ENCODE assay signal across 46 mouse cellular contexts in genomic region chr11:96191132-96191531, GRCm38 (mm10). TPM values are rescaled to one million over a fixed set of nuclear protein-coding genes. Genes with fewer than 3 reads are reported as not detected.
"Had no signal": no experiment of that assay in that cellular context is flagged by ENCODE, and none has a peak within 500 bp of the region (broad histone marks: within the 10 kb centered on the region; RNA-seq: fewer than 3 reads in every experiment).

No protein-coding gene starts in this region.

- H3K9ac ChIP-seq: limb, embryonic 12.5 days; limb, embryonic 13.5 days; limb, embryonic 15.5 days; liver, embryonic 12.5 days; liver, embryonic 13.5 days; liver, embryonic 14.5 days; liver, embryonic 15.5 days; liver, postnatal 0 days; lung, embryonic 14.5 days; lung, embryonic 15.5 days; midbrain, embryonic 12.5 days; midbrain, embryonic 13.5 days; midbrain, embryonic 15.5 days had no signal

- ATAC-seq: liver, embryonic 12.5 days; liver, postnatal 0 days; lung, postnatal 0 days; midbrain, embryonic 13.5 days; midbrain, embryonic 15.5 days; midbrain, embryonic 16.5 days had no signal

- H3K36me3 ChIP-seq: limb, embryonic 10.5 days; limb, embryonic 12.5 days; limb, embryonic 13.5 days; limb, embryonic 15.5 days; liver, embryonic 12.5 days; liver, embryonic 13.5 days; liver, embryonic 15.5 days; lung, embryonic 15.5 days; midbrain, embryonic 10.5 days; midbrain, embryonic 12.5 days; midbrain, embryonic 13.5 days; midbrain, embryonic 15.5 days had no signal

- H3K4me1 ChIP-seq: liver, embryonic 12.5 days; liver, embryonic 13.5 days; liver, embryonic 15.5 days had no signal

- H3K9me3 ChIP-seq: limb, embryonic 10.5 days; limb, embryonic 12.5 days; limb, embryonic 13.5 days; limb, embryonic 15.5 days; liver, embryonic 12.5 days; liver, embryonic 13.5 days; liver, embryonic 15.5 days; lung, embryonic 15.5 days; megakaryocyte, embryonic 14.5 days; midbrain, embryonic 10.5 days; midbrain, embryonic 12.5 days; midbrain, embryonic 13.5 days; midbrain, embryonic 15.5 days had no signal

- DNase-seq: left cerebral cortex, postnatal 4 days; liver; liver, embryonic 13.5 days; liver, postnatal 0 days; lung, adult 18-20 months; lung, adult 2 months; lung, embryonic 14.5 days; lung, postnatal 10 days; lung, postnatal 14 days; lung, postnatal 36 days; lung, postnatal 4 days had no signal

- H3K4me2 ChIP-seq: limb, embryonic 12.5 days; limb, embryonic 13.5 days; limb, embryonic 15.5 days; liver, embryonic 11.5 days; liver, embryonic 12.5 days; liver, embryonic 13.5 days; liver, embryonic 15.5 days; lung, embryonic 14.5 days; lung, embryonic 15.5 days; midbrain, embryonic 12.5 days; midbrain, embryonic 13.5 days; midbrain, embryonic 15.5 days had no signal

- H3K27ac ChIP-seq: left cerebral cortex, adult 2 months; limb, embryonic 10.5 days; limb, embryonic 12.5 days; limb, embryonic 13.5 days; limb, embryonic 15.5 days; liver, embryonic 12.5 days; liver, embryonic 13.5 days; liver, embryonic 14.5 days; liver, embryonic 15.5 days; lung, embryonic 15.5 days; macrophage; midbrain, embryonic 10.5 days; midbrain, embryonic 12.5 days; midbrain, embryonic 13.5 days; midbrain, embryonic 15.5 days had no signal

- H3K4me3 ChIP-seq: left cerebral cortex, adult 2 months; limb, embryonic 10.5 days; limb, embryonic 12.5 days; limb, embryonic 13.5 days; limb, embryonic 15.5 days; liver, embryonic 12.5 days; liver, embryonic 13.5 days; liver, embryonic 15.5 days; lung, embryonic 15.5 days; megakaryocyte, embryonic 14.5 days; midbrain, embryonic 10.5 days; midbrain, embryonic 12.5 days; midbrain, embryonic 13.5 days; midbrain, embryonic 15.5 days; myocyte had no signal

RNA-seq across cellular contexts. Expression of gene Hoxb13, which starts 3.0 kb away (rescaled TPM):
- total RNA-seq: left cerebral cortex, adult 18-20 months; left cerebral cortex, adult 2 months; left cerebral cortex, adult 8-10 months; left cerebral cortex, postnatal 10 days; left cerebral cortex, postnatal 14 days; left cerebral cortex, postnatal 25 days; left cerebral cortex, postnatal 36 days; left cerebral cortex, postnatal 4 days; liver, adult 2 months; megakaryocyte progenitor cell, adult 5-6 weeks; megakaryocyte, adult 5-6 weeks; megakaryocyte-erythroid progenitor cell, adult 5-6 weeks; midbrain, postnatal 0 days; monocyte, adult 5-6 weeks had no signal
- polyA plus RNA-seq: limb, embryonic 10.5 days; limb, embryonic 11.5 days; limb, embryonic 12.5 days; limb, embryonic 13.5 days; limb, embryonic 14.5 days; limb, embryonic 15.5 days; liver, embryonic 11.5 days; liver, embryonic 12.5 days; liver, embryonic 13.5 days; liver, embryonic 14.5 days; liver, embryonic 15.5 days; liver, embryonic 16.5 days; liver, postnatal 0 days; lung, adult 2 months; lung, embryonic 14.5 days; lung, embryonic 15.5 days; lung, postnatal 0 days; macrophage; midbrain, embryonic 10.5 days; midbrain, embryonic 12.5 days; midbrain, embryonic 13.5 days; midbrain, embryonic 15.5 days; midbrain, embryonic 16.5 days; midbrain, postnatal 0 days had no signal

RNA-seq across cellular contexts. Expression of gene Ttll6, which starts 57.5 kb away (rescaled TPM):
- total RNA-seq: left cerebral cortex, adult 2 months; left cerebral cortex, postnatal 25 days; liver, adult 2 months; megakaryocyte progenitor cell, adult 5-6 weeks; megakaryocyte, adult 5-6 weeks; megakaryocyte-erythroid progenitor cell, adult 5-6 weeks; monocyte, adult 5-6 weeks had no signal
- polyA plus RNA-seq: limb, embryonic 10.5 days; limb, embryonic 12.5 days; limb, embryonic 13.5 days; limb, embryonic 15.5 days; liver, adult 2 months; liver, embryonic 11.5 days; liver, embryonic 12.5 days; liver, embryonic 13.5 days; liver, embryonic 14.5 days; liver, embryonic 15.5 days; liver, embryonic 16.5 days; liver, postnatal 0 days; macrophage; midbrain, embryonic 10.5 days; midbrain, embryonic 12.5 days; myocyte; neural tube, embryonic 11.5 days had no signal
